Mouse (Mus musculus) kidney, adult 2 months (tissue): ENCODE data around the gene Spred1. TPM values are rescaled to one million over a fixed set of nuclear protein-coding genes. Genes with fewer than 3 reads are reported as not detected.
A peak's percentile ranks its signal among the peaks of the same experiment; 100 is the strongest.

ENCODE experiments used
- DNase-seq: peaks from one replicate; pipeline ENCODE4 v3.0.0; 2021
- H3K27ac ChIP-seq: fragments of 200-500 bp; 2 replicates; pipeline ENCODE4 v1.5.1; 2012; ENCODE audit warnings: low read depth, low read length, control low read depth, inconsistent platforms; ENCODE audit not compliant: insufficient read depth
- H3K27me3 ChIP-seq: fragments of 200-500 bp; replicated peaks from 2 replicates; pipeline ENCODE4 v1.6.1; 2012; ENCODE audit warnings: mild to moderate bottlenecking, moderate library complexity, low read length, inconsistent platforms; ENCODE audit not compliant: control insufficient read depth, insufficient read depth
- H3K36me3 ChIP-seq: fragments of 200-500 bp; 2 replicates; pipeline ENCODE4 v1.6.1; 2012; ENCODE audit warnings: mild to moderate bottlenecking, moderate library complexity, low read length, inconsistent platforms; ENCODE audit not compliant: control insufficient read depth, insufficient read depth
- H3K4me1 ChIP-seq: fragments of 200-500 bp; 2 replicates; pipeline ENCODE4 v1.6.1; 2011; ENCODE audit warnings: low read length; ENCODE audit not compliant: control insufficient read depth, insufficient read depth
- H3K4me3 ChIP-seq: fragments of 200-500 bp; 2 replicates; pipeline ENCODE4 v1.5.1; 2011; ENCODE audit warnings: mild to moderate bottlenecking, low read depth, low read length, control low read depth; ENCODE audit not compliant: insufficient read depth
- CTCF ChIP-seq: fragments of 200-500 bp; conservative IDR thresholded peaks from 2 replicates; pipeline ENCODE4 v1.5.1; 2011; ENCODE audit warnings: low read depth, mild to moderate bottlenecking, control low read depth, low read length, moderate library complexity, mixed read lengths; ENCODE audit not compliant: insufficient read depth, insufficient read length
- POLR2A ChIP-seq: fragments of 200-500 bp; IDR thresholded peaks from one replicate; pipeline ENCODE4 v1.6.1; 2011; ENCODE audit warnings: low read depth, low read length, control low read depth
- WGBS: fragments of 180-500 bp; shearing (Covaris S2); methylation state at CpG from one replicate; pipeline ENCODE4 v1.1.7; 2018; 5-methylcytosine and 5-hydroxymethylcytosine counted together
- polyA plus RNA-seq: library from polyadenylated mRNA; depleted of rRNA; stranded (reverse); fragments of >200 nt; gene quantifications from 2 replicates; pipeline ENCODE4 v1.2.3, GENCODE M21; 2012

The Spred1 gene
- polyA plus RNA-seq, 1 experiment = 5.2 TPM

DNA sequence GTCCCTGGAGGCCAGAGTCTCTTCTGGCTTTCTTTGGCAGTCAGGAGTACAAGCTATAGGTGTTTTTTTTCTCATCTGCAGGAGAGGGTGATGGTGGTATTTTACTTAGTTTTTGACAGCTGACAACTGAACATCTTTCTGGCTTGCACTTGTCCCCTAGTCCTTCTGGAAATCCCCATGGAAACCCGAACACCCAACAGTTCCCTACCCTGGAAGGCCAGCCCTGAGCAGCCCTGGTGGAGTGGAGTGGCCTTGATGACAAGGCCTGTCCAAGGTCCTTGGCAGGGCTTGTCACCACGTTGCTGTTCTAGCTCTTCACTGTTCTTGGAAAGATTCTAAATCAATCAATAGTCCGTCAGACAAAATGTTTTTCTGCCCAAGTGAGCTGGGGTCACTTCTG is 83.4 kb downstream of the Spred1 start:
- Histone ChIP-seq H3K36me3 (no peaks in the 10 kb centered on the region), H3K27me3 (no peaks in the 10 kb centered on the region), H3K4me3 (no peak overlapping the region), H3K27ac (no peak overlapping the region), H3K4me1 (no peaks in the 10 kb centered on the region)
- TF ChIP-seq CTCF = no peak
- no peak for DNase-seq
- 67% methylated on average over 3 of the region's 3 CpGs for WGBS

GRCm38 (mm10) chr2:117205066-117205465 is 83.9 kb downstream of the Spred1 start:
- Histone ChIP-seq H3K27me3 (no peaks in the 10 kb centered on the region), H3K4me1 (no peaks in the 10 kb centered on the region), H3K36me3 (no peaks in the 10 kb centered on the region), H3K4me3 (no peak overlapping the region), H3K27ac (no peak overlapping the region)
- TF ChIP-seq POLR2A = no peak
- no peak for TF ChIP-seq CTCF
- 76% methylated on average over 6 of the region's 6 CpGs for WGBS
- no peak for DNase-seq

- Histone ChIP-seq H3K27ac (no peak overlapping the region), H3K27me3 (no peaks in the 10 kb centered on the region), H3K36me3 (no peaks in the 10 kb centered on the region), H3K4me3 (no peak overlapping the region), H3K4me1 (no peaks in the 10 kb centered on the region)
- no peak for TF ChIP-seq CTCF
- TF ChIP-seq POLR2A = no peak
- DNase-seq = peak; percentile 53
- WGBS = 13% methylated on average over 6 of the region's 6 CpGs
Observed at GRCm38 (mm10) chr2:117210416-117211085, 89.4 kb downstream of the Spred1 start.

- Histone ChIP-seq H3K4me3 (no peak overlapping the region), H3K4me1 (no peaks in the 10 kb centered on the region), H3K36me3 (no peaks in the 10 kb centered on the region), H3K27ac (no peak overlapping the region), H3K27me3 (no peaks in the 10 kb centered on the region)
- 65% methylated on average over 2 of the region's 2 CpGs for WGBS
- TF ChIP-seq CTCF (peak; percentile 26; the same call in 1 of the 2 replicates), POLR2A (no peak)
- no peak for DNase-seq
Observed at GRCm38 (mm10) chr2:117216152-117216551, 95.0 kb downstream of the Spred1 start.

- DNase-seq = no peak
- no peaks in the 10 kb centered on the region for H3K27me3 ChIP-seq
- no peaks in the 10 kb centered on the region for H3K36me3 ChIP-seq
- WGBS = 15% methylated on average over 15 of the region's 15 CpGs
- H3K27ac ChIP-seq = no peak overlapping the region
- no peaks in the 10 kb centered on the region for H3K4me1 ChIP-seq
- TF ChIP-seq POLR2A (no peak), CTCF (no peak)
- no peak overlapping the region for H3K4me3 ChIP-seq
Observed at GRCm38 (mm10) chr2:117217695-117218216, 96.6 kb downstream of the Spred1 start.

DNA sequence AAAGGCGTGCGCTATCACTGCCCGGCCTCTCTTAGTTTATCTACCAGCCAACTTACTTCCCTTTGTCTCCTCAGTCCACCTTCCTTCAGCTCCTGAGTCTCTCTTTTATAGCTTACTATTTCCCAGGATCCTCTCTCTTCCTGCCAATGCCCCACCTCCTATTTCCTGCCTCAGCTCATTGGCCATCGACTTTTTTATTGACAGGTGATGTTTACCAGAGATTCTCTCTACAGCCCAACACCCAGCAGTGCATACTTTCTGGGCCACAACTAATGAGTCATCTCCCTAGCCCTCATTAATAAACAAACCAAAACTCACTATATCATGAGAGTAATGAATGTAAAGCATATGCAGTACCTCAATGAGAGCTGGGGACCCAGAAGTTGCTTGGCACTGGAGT is 98.4 kb downstream of the Spred1 start:
- H3K27ac ChIP-seq = no peak overlapping the region
- H3K27me3 ChIP-seq = no peaks in the 10 kb centered on the region
- WGBS = 90% methylated on average over 4 of the region's 4 CpGs
- H3K4me3 ChIP-seq = no peak overlapping the region
- H3K36me3 ChIP-seq = no peaks in the 10 kb centered on the region
- H3K4me1 ChIP-seq = no peaks in the 10 kb centered on the region
- no peak for DNase-seq
- TF ChIP-seq CTCF = no peak
- TF ChIP-seq POLR2A = no peak

GRCm38 (mm10) chr2:117222651-117223050 is 101.5 kb downstream of the Spred1 start:
- WGBS = 73% methylated on average over 9 of the region's 9 CpGs
- no peak overlapping the region for H3K4me3 ChIP-seq
- TF ChIP-seq CTCF (no peak), POLR2A (no peak)
- no peak for DNase-seq
- no peaks in the 10 kb centered on the region for H3K4me1 ChIP-seq
- H3K36me3 ChIP-seq = no peaks in the 10 kb centered on the region
- no peaks in the 10 kb centered on the region for H3K27me3 ChIP-seq
- H3K27ac ChIP-seq = no peak overlapping the region

GRCm38 (mm10) chr2:117228601-117229125 is 107.5 kb downstream of the Spred1 start:
- no peak overlapping the region for H3K4me3 ChIP-seq
- TF ChIP-seq CTCF (no peak), POLR2A (no peak)
- no peaks in the 10 kb centered on the region for H3K27me3 ChIP-seq
- no peak overlapping the region for H3K27ac ChIP-seq
- WGBS = 48% methylated on average over 11 of the region's 11 CpGs
- H3K4me1 ChIP-seq = no peaks in the 10 kb centered on the region; the same call in 1 of the 2 replicates
- no peak for DNase-seq
- H3K36me3 ChIP-seq = no peaks in the 10 kb centered on the region
